Comparison of ENCODE assay signal across 24 mouse cellular contexts in the genomic region with DNA sequence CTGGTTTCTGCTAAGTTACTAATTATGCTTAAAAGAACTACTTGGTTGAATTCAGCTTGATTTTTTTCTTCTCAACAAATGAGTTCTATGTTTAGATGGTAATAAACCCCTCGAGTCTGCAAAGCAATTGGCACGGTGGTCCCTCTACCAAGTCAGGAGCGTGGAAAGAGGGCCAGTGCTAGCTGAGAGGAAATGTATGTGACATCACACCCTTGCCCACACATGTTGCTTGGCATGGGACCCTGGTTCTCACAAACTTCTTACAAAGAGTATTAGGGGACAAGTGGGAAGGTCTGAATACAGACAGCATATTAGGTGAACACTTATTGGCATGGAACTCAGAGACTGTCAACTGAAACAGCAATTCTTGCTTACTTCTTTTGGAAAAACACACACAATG. TPM values are rescaled to one million over a fixed set of nuclear protein-coding genes. Genes with fewer than 3 reads are reported as not detected.
"Had no signal": no experiment of that assay in that cellular context is flagged by ENCODE, and none has a peak within 500 bp of the region (broad histone marks: within the 10 kb centered on the region; RNA-seq: fewer than 3 reads in every experiment).

No protein-coding gene starts in this region.

- H3K4me2 ChIP-seq: limb, embryonic 15.5 days; liver, embryonic 11.5 days; lung, embryonic 14.5 days; midbrain, embryonic 12.5 days; midbrain, embryonic 15.5 days; neural tube, embryonic 12.5 days; neural tube, embryonic 15.5 days; stomach, embryonic 15.5 days had no signal

- H3K9ac ChIP-seq: limb, embryonic 15.5 days; liver, embryonic 14.5 days; liver, postnatal 0 days; lung, embryonic 14.5 days; midbrain, embryonic 12.5 days; midbrain, embryonic 15.5 days; neural tube, embryonic 12.5 days; neural tube, embryonic 15.5 days; stomach, embryonic 15.5 days had no signal

- H3K36me3 ChIP-seq: limb, embryonic 15.5 days; midbrain, embryonic 12.5 days; stomach, embryonic 15.5 days had no signal

- H3K27me3 ChIP-seq: limb, embryonic 15.5 days; neural tube, embryonic 12.5 days; stomach, embryonic 15.5 days had no signal

- H3K4me1 ChIP-seq: midbrain, embryonic 12.5 days; midbrain, embryonic 15.5 days; neural tube, embryonic 12.5 days; neural tube, embryonic 15.5 days; stomach, embryonic 15.5 days had no signal

- ATAC-seq: liver, postnatal 0 days; lung, postnatal 0 days; midbrain, embryonic 15.5 days had no signal

- DNase-seq: kidney, postnatal 25 days; layer of hippocampus, adult 9-11 months; liver, postnatal 0 days; lung, embryonic 14.5 days; right cerebral cortex, adult 18-20 months; right cerebral cortex, postnatal 25 days; spleen, adult 18-20 months; thymus, postnatal 25 days had no signal

- H3K4me3 ChIP-seq: layer of hippocampus, adult 2 months; limb, embryonic 15.5 days; midbrain, embryonic 12.5 days; midbrain, embryonic 15.5 days; neural tube, embryonic 12.5 days; neural tube, embryonic 15.5 days; stomach, embryonic 15.5 days had no signal

- H3K27ac ChIP-seq: kidney, postnatal 0 days; limb, embryonic 15.5 days; liver, embryonic 14.5 days; macrophage; midbrain, embryonic 12.5 days; midbrain, embryonic 15.5 days; neural tube, embryonic 12.5 days; neural tube, embryonic 15.5 days; stomach, embryonic 15.5 days had no signal

- H3K9me3 ChIP-seq: limb, embryonic 15.5 days; midbrain, embryonic 12.5 days; midbrain, embryonic 15.5 days; neural tube, embryonic 12.5 days; neural tube, embryonic 15.5 days; stomach, embryonic 15.5 days had no signal

RNA-seq across cellular contexts. Expression of a gene that starts 56.7 kb away (rescaled TPM):
- total RNA-seq: megakaryocyte, adult 5-6 weeks had no signal
- polyA plus RNA-seq: kidney, embryonic 14.5 days; kidney, postnatal 0 days; large intestine, adult 2 months; limb, embryonic 11.5 days; limb, embryonic 15.5 days; liver, embryonic 14.5 days; liver, postnatal 0 days; lung, embryonic 14.5 days; lung, postnatal 0 days; macrophage; neural tube, embryonic 12.5 days; neural tube, embryonic 15.5 days; stomach, embryonic 15.5 days had no signal
